Mouse (Mus musculus) thymus, adult 2 months (tissue): Measurements from ENCODE around the gene Gm1123. TPM values are rescaled to one million over a fixed set of nuclear protein-coding genes. Genes with fewer than 3 reads are reported as not detected.

ENCODE experiments used
- DNase-seq: peaks from one replicate; pipeline ENCODE4 v3.0.0; 2021
- H3K27ac ChIP-seq: fragments of 200-500 bp; 2 replicates; pipeline ENCODE4 v1.5.1; 2012; ENCODE audit warnings: low read length, control low read depth; ENCODE audit not compliant: control insufficient read depth, insufficient read depth
- H3K27me3 ChIP-seq: fragments of 200-500 bp; 2 replicates; pipeline ENCODE4 v1.6.1; 2012; ENCODE audit warnings: mild to moderate bottlenecking, low read length, moderate library complexity, mixed read lengths; ENCODE audit not compliant: control insufficient read depth, insufficient read depth
- H3K36me3 ChIP-seq: fragments of 200-500 bp; 2 replicates; pipeline ENCODE4 v1.6.1; 2012; ENCODE audit warnings: mild to moderate bottlenecking, low read length, moderate library complexity; ENCODE audit not compliant: control insufficient read depth, insufficient read depth
- H3K4me1 ChIP-seq: fragments of 200-500 bp; replicated peaks from 2 replicates; pipeline ENCODE4 v1.6.1; 2012; ENCODE audit warnings: low read length; ENCODE audit not compliant: control insufficient read depth, insufficient read depth
- H3K4me3 ChIP-seq: fragments of 200-500 bp; 2 replicates; pipeline ENCODE4 v1.5.1; 2012; ENCODE audit warnings: mild to moderate bottlenecking, low read length, control low read depth, moderate library complexity; ENCODE audit not compliant: control insufficient read depth, insufficient read depth
- CTCF ChIP-seq: fragments of 200-500 bp; IDR thresholded peaks from 2 replicates; pipeline ENCODE4 v1.5.1; 2012; ENCODE audit warnings: mild to moderate bottlenecking, control low read depth, low read length, moderate library complexity, borderline replicate concordance; ENCODE audit not compliant: control insufficient read depth, poor library complexity, insufficient read depth; ENCODE audit errors: extremely low read depth
- POLR2A ChIP-seq: fragments of 200-500 bp; IDR thresholded peaks from 2 replicates; pipeline ENCODE4 v1.6.1; 2012; ENCODE audit warnings: mild to moderate bottlenecking, low read length, control low read depth, moderate library complexity; ENCODE audit not compliant: control insufficient read depth, poor library complexity, insufficient read depth; ENCODE audit errors: extremely low read depth
- WGBS: fragments of 180-500 bp; shearing (Covaris S2); methylation state at CpG from one replicate; pipeline ENCODE4 v1.1.7; 2018; 5-methylcytosine and 5-hydroxymethylcytosine counted together
- polyA plus RNA-seq: library from polyadenylated mRNA; depleted of rRNA; stranded (reverse); fragments of >200 nt; gene quantifications from 2 replicates; pipeline ENCODE4 v1.2.3, GENCODE M21; 2012

Gene Gm1123
- polyA plus RNA-seq, 1 experiment: 0.18 TPM

DNA sequence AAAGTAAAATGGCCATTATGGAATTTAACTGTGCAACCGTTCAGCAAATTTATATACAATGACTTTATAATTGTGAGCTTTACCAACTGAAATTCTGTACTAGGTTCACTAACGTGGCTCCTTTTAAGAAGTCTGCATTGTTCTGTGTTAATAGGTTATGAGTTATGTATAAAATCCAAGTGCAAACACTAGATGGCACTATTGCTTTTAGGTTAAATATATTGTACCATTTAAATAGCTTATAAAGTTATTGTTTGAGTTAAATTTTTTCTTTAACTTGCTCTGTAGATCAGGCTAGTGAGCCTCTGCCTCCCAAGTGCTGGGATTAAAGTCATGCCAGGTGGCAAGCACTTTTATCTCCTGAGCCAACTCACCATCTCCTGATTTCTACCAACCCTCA is 28.7 kb upstream of the Gm1123 start:
- H3K36me3 ChIP-seq: no peaks in the 10 kb centered on the region
- 58% methylated on average over 2 of the region's 2 CpGs for WGBS
- no peak for DNase-seq
- no peaks in the 10 kb centered on the region for H3K4me1 ChIP-seq
- no peaks in the 10 kb centered on the region for H3K27me3 ChIP-seq
- no peak overlapping the region for H3K4me3 ChIP-seq
- TF ChIP-seq CTCF (no peak), POLR2A (no peak)
- H3K27ac ChIP-seq: no peak overlapping the region

DNA sequence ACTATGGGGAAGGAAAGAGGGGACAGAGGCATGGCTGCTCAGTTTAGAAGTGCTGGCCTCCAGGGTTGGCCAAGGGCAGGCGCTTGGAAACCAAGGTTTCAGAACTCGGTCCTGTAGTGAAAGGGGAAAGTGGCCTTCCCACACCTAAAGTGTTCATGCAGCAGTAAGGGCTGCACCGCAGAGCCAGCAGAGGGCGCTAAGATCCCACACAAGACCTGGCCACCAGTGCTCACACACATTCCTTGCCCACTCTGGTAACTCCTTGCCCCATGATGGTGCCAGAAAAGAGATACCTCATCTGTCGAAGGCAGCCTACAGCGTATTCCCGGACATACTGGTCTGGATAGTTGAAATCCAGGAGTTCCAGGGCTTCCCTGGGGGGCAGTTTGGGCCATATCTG is 27.0 kb upstream of the Gm1123 start:
- peak; percentile 69 for DNase-seq
- 48% methylated on average over 7 of the region's 7 CpGs for WGBS
- Histone ChIP-seq H3K4me3 (no peak overlapping the region), H3K27ac (no peak overlapping the region), H3K4me1 (no peaks in the 10 kb centered on the region), H3K36me3 (no peaks in the 10 kb centered on the region), H3K27me3 (no peaks in the 10 kb centered on the region)
- TF ChIP-seq POLR2A: no peak
- TF ChIP-seq CTCF: peak; percentile 83; the same call in 1 of the 2 replicates

DNA sequence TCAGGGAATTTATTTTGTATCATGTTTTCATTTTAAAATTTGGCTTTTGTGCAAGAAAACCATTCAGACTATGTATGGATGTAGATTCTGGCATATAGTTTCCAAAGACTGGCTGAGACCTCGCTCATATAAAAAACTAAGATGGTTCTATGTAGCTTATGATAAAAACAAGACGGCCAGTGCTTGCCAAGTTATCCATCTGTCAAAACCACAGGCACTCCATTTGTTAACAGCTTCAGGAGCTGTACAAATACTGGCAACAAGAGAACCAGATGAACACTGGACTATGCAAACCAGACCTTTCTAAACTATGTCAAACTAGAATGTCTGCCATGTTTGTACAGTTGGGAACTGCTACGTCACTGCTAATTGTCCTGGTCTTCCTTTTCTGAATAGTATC is 22.2 kb upstream of the Gm1123 start:
- H3K27me3 ChIP-seq: no peaks in the 10 kb centered on the region
- no peak overlapping the region for H3K27ac ChIP-seq
- H3K4me3 ChIP-seq: no peak overlapping the region
- no peaks in the 10 kb centered on the region for H3K36me3 ChIP-seq
- no peaks in the 10 kb centered on the region for H3K4me1 ChIP-seq
- 99% methylated on average over 3 of the region's 3 CpGs for WGBS
- no peak for DNase-seq
- TF ChIP-seq POLR2A (no peak), CTCF (no peak)

DNA sequence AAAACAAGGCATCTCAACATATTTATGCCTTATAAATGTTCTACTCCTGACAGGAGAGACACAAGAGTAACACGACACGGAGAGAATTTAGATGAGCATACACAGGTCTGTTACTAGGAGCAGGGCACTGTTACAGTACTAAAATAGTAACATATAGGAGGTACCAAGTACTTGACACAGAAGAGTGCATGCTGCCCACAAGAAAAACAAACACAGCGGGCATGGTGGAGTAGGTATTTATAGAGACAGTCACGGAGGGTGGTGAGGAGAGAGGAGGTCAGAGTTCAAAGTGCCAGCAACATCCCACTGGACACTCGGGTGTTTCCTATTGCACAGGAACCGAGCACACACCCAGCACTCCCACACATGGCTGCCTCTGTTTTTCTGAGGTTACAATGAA is 14.2 kb upstream of the Gm1123 start:
- TF ChIP-seq POLR2A: no peak
- no peak for TF ChIP-seq CTCF
- WGBS: 93% methylated on average over 6 of the region's 6 CpGs

DNA sequence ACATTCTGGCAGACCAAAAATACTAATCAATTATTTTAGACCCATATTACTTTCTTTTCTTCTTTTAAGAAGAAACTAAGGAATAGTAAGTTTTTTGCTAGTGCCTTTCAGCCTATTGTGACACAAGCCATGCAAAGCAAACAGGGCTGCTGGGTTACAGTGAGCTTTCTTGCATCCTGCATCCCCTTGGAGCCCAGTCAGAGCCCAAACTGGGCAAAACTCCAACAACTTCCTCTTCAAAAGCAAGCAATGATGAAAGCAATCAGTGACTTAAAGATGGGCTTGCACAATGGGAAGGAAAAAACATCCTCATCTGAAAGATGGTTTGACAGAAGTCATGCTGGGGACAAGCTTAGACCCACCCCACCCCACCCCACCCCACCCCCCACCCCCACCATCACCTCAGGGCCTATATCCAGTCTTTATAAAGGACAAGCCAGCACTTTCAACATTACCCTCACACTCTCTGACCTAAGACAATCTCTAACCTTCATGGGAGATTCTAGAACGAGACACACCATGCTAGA is 13.3 kb upstream of the Gm1123 start:
- no peaks in the 10 kb centered on the region for H3K36me3 ChIP-seq
- TF ChIP-seq CTCF (no peak), POLR2A (no peak)
- H3K27ac ChIP-seq: no peak overlapping the region
- no peaks in the 10 kb centered on the region for H3K4me1 ChIP-seq
- no peak for DNase-seq
- WGBS: 88% methylated on average over 1 of the region's 1 CpGs
- no peak overlapping the region for H3K4me3 ChIP-seq
- H3K27me3 ChIP-seq: no peaks in the 10 kb centered on the region

More for the DNA sequence above, 14.2 kb upstream of the Gm1123 start:
- H3K4me1 ChIP-seq: no peaks in the 10 kb centered on the region
- no peaks in the 10 kb centered on the region for H3K27me3 ChIP-seq
- no peak overlapping the region for H3K27ac ChIP-seq
- no peak overlapping the region for H3K4me3 ChIP-seq
- no peak for DNase-seq
- H3K36me3 ChIP-seq: no peaks in the 10 kb centered on the region

DNA sequence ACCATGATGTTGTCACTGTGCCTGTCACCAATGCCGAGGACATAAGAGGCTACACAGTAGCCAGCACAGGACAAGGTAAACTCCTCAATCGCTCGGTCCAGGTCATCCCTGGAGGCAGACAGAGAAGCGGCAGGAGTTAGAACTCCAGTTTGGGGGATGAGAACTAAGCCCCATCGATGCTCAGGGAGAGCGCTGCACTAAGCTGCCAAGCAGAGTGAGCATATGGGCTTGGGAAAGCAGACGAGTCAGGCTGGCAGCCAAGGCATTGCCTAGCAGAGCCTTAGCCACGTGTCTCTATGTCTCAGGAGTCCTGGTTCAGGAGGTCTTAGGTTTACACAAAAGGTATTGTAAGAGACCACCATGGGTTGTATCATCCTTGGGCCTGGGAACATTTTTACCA is 9.2 kb upstream of the Gm1123 start:
- Histone ChIP-seq H3K4me3 (no peak overlapping the region), H3K4me1 (no peaks in the 10 kb centered on the region), H3K27me3 (no peaks in the 10 kb centered on the region), H3K36me3 (no peaks in the 10 kb centered on the region), H3K27ac (no peak overlapping the region)
- 94% methylated on average over 8 of the region's 8 CpGs for whole genome bisulfite sequencing
- DNase-seq: no peak
- TF ChIP-seq POLR2A: no peak
- no peak for TF ChIP-seq CTCF

DNA sequence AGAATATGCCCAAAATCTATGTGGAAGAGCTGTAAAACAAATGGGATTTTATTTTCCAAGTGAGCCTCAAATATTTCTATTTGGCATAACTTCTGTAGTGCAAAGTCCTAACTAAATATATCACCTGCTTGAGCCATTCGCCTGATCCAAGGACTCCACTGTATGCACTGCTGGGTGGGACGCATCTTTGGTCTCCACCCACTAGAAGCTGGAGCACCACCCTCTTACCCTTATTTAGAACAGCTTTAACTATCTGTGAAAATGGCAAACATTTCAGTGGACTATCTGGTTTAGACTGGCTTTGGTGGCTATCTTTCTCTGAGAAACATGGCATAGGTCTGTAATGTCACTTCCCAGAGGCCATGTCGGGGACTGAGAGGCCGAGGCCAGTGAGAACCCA is 7.1 kb upstream of the Gm1123 start:
- H3K4me1 ChIP-seq: no peaks in the 10 kb centered on the region
- DNase-seq: no peak
- WGBS: 96% methylated on average over 4 of the region's 4 CpGs
- H3K27ac ChIP-seq: no peak overlapping the region
- no peaks in the 10 kb centered on the region for H3K36me3 ChIP-seq
- no peak for TF ChIP-seq CTCF
- no peak for TF ChIP-seq POLR2A
- no peaks in the 10 kb centered on the region for H3K27me3 ChIP-seq
- H3K4me3 ChIP-seq: no peak overlapping the region
